Mouse (Mus musculus) CH12.LX (cell line): Measurements from ENCODE around the gene Stk10. TPM values are rescaled to one million over a fixed set of nuclear protein-coding genes. Genes with fewer than 3 reads are reported as not detected.

ENCODE experiments used
- DNase-seq: peaks from one replicate; pipeline ENCODE4 v3.0.0-alpha.2; 2013; ENCODE audit errors: extremely low read depth
- H3K27ac ChIP-seq: 2 replicates; pipeline ENCODE4 v1.5.1; 2012; ENCODE audit warnings: low read depth, mild to moderate bottlenecking, control low read depth, moderate library complexity; ENCODE audit not compliant: insufficient read depth
- H3K27me3 ChIP-seq: replicated peaks from 2 replicates; pipeline ENCODE3; 2012; ENCODE audit warnings: inconsistent platforms
- H3K36me3 ChIP-seq, 2 experiments: replicated peaks in 1 of 2; 2 replicates each; pipeline versions ENCODE3 to v1.6.1; 2012; ENCODE audit warnings: inconsistent platforms in 1 of 2, low read length in 1 of 2, mild to moderate bottlenecking in 1 of 2, mixed read lengths in 1 of 2, moderate library complexity in 1 of 2; ENCODE audit not compliant: control insufficient read depth in 1 of 2, insufficient read depth in 1 of 2
- H3K4me1 ChIP-seq, 2 experiments: 2 replicates each; pipeline ENCODE4 v1.6.1; 2012; ENCODE audit warnings: inconsistent platforms in 1 of 2, moderate library complexity in 1 of 2; ENCODE audit not compliant: insufficient read depth in 2 of 2, control insufficient read depth in 1 of 2
- H3K4me2 ChIP-seq: 2 replicates; pipeline ENCODE4 v1.6.1; 2012; ENCODE audit warnings: low read depth, mild to moderate bottlenecking, control low read depth; ENCODE audit not compliant: poor library complexity, insufficient read depth, severe bottlenecking
- H3K4me3 ChIP-seq, 3 experiments: fragments of 150-350 bp in 1 of 3; sonication (generic) in 1 of 3; replicated peaks in 1 of 3; 2 replicates each; pipeline versions ENCODE3 to v1.5.1; 2011 to 2012; ENCODE audit warnings: low read depth in 2 of 3, low read length in 2 of 3, mild to moderate bottlenecking in 2 of 3, moderate library complexity in 2 of 3, control low read depth in 1 of 3, improper control_type of control experiment in 1 of 3, inconsistent platforms in 1 of 3, mixed read lengths in 1 of 3; ENCODE audit not compliant: poor library complexity in 1 of 3
- H3K79me2 ChIP-seq: replicated peaks from 2 replicates; pipeline ENCODE4 v1.6.1; 2012; ENCODE audit warnings: mild to moderate bottlenecking, moderate library complexity; ENCODE audit not compliant: control insufficient read depth, poor library complexity, insufficient read depth, severe bottlenecking; ENCODE audit errors: extremely low read depth
- H3K9ac ChIP-seq: 2 replicates; pipeline ENCODE4 v1.6.1; 2012; ENCODE audit warnings: low read depth, mild to moderate bottlenecking, control low read depth, moderate library complexity; ENCODE audit not compliant: insufficient read depth
- H3K9me3 ChIP-seq: replicated peaks from 2 replicates; pipeline ENCODE3; 2012; ENCODE audit warnings: low read length, inconsistent platforms, mixed read lengths
- E2F4 ChIP-seq: IDR thresholded peaks from 2 replicates; pipeline ENCODE4 v1.6.1; 2011; ENCODE audit warnings: low read depth, low read length, improper control_type of control experiment; ENCODE audit not compliant: insufficient replicate concordance
- EP300 ChIP-seq: IDR thresholded peaks from 2 replicates; pipeline ENCODE4 v1.6.1; 2011; ENCODE audit warnings: low read length, improper control_type of control experiment
- HCFC1 ChIP-seq: IDR thresholded peaks from 2 replicates; pipeline ENCODE4 v1.6.1; 2012; ENCODE audit warnings: low read depth, mild to moderate bottlenecking, inconsistent platforms, low read length, improper control_type of control experiment
- IRF4 ChIP-seq: IDR thresholded peaks from 2 replicates; pipeline ENCODE4 v1.6.1; 2014; ENCODE audit warnings: low read depth, mild to moderate bottlenecking, inconsistent platforms, low read length, improper control_type of control experiment
- JUN ChIP-seq: IDR thresholded peaks from 2 replicates; pipeline ENCODE4 v1.6.1; 2011; ENCODE audit warnings: low read depth, mild to moderate bottlenecking, low read length, improper control_type of control experiment, moderate library complexity; ENCODE audit not compliant: insufficient read depth
- JUND ChIP-seq: conservative IDR thresholded peaks from 2 replicates; pipeline ENCODE4 v1.6.1; 2011; ENCODE audit warnings: low read depth, low read length, improper control_type of control experiment
- KAT2A ChIP-seq: IDR thresholded peaks from 2 replicates; pipeline ENCODE4 v1.6.1; 2012; ENCODE audit warnings: low read length, improper control_type of control experiment, inconsistent platforms; ENCODE audit not compliant: insufficient replicate concordance
- MAX ChIP-seq: IDR thresholded peaks from 2 replicates; pipeline ENCODE4 v1.6.1; 2011; ENCODE audit warnings: low read length, improper control_type of control experiment
- MAZ ChIP-seq: IDR thresholded peaks from 2 replicates; pipeline ENCODE4 v1.6.1; 2012; ENCODE audit warnings: low read depth, mild to moderate bottlenecking, inconsistent platforms, low read length, improper control_type of control experiment, moderate library complexity
- MXI1 ChIP-seq: IDR thresholded peaks from 2 replicates; pipeline ENCODE4 v1.6.1; 2011; ENCODE audit warnings: mild to moderate bottlenecking, low read depth, low read length, improper control_type of control experiment
- MYC ChIP-seq: IDR thresholded peaks from 2 replicates; pipeline ENCODE4 v1.6.1; 2011; ENCODE audit warnings: low read depth, mild to moderate bottlenecking, improper control_type of control experiment, low read length
- NELFE ChIP-seq: IDR thresholded peaks from 2 replicates; pipeline ENCODE4 v1.6.1; 2011; ENCODE audit warnings: low read depth, low read length, improper control_type of control experiment
- NRF1 ChIP-seq: IDR thresholded peaks from 2 replicates; pipeline ENCODE4 v1.6.1; 2014; ENCODE audit warnings: low read depth, mild to moderate bottlenecking, inconsistent platforms, low read length, improper control_type of control experiment, moderate library complexity
- PAX5 ChIP-seq: IDR thresholded peaks from 2 replicates; pipeline ENCODE4 v1.6.1; 2012; ENCODE audit warnings: low read length, inconsistent platforms, mixed read lengths
- POLR2AphosphoS2 ChIP-seq: IDR thresholded peaks from 2 replicates; pipeline ENCODE4 v1.6.1; 2011; ENCODE audit warnings: low read depth, low read length, improper control_type of control experiment
- RAD21 ChIP-seq: IDR thresholded peaks from 2 replicates; pipeline ENCODE4 v1.6.1; 2011; ENCODE audit warnings: low read depth, mild to moderate bottlenecking, low read length, improper control_type of control experiment, moderate library complexity
- RCOR1 ChIP-seq: conservative IDR thresholded peaks from 2 replicates; pipeline ENCODE4 v1.6.1; 2012; ENCODE audit warnings: low read depth, mild to moderate bottlenecking, inconsistent platforms, low read length, improper control_type of control experiment
- SIN3A ChIP-seq: IDR thresholded peaks from 2 replicates; pipeline ENCODE4 v1.6.1; 2012; ENCODE audit warnings: low read length, improper control_type of control experiment, inconsistent platforms
- TBP ChIP-seq: conservative IDR thresholded peaks from 2 replicates; pipeline ENCODE4 v1.6.1; 2011; ENCODE audit warnings: low read depth, low read length, improper control_type of control experiment
- TCF12 ChIP-seq: IDR thresholded peaks from 2 replicates; pipeline ENCODE4 v1.6.1; 2014; ENCODE audit warnings: low read depth, mild to moderate bottlenecking, inconsistent platforms, low read length, improper control_type of control experiment
- UBTF ChIP-seq: IDR thresholded peaks from 2 replicates; pipeline ENCODE4 v1.6.1; 2012; ENCODE audit warnings: low read depth, mild to moderate bottlenecking, inconsistent platforms, low read length, improper control_type of control experiment, moderate library complexity
- USF1 ChIP-seq: IDR thresholded peaks from 2 replicates; pipeline ENCODE4 v1.6.1; 2014; ENCODE audit warnings: low read depth, mild to moderate bottlenecking, inconsistent platforms, low read length, improper control_type of control experiment
- USF2 ChIP-seq: conservative IDR thresholded peaks from 2 replicates; pipeline ENCODE4 v1.6.1; 2011; ENCODE audit warnings: low read depth, low read length, improper control_type of control experiment
- ZKSCAN1 ChIP-seq: IDR thresholded peaks from 2 replicates; pipeline ENCODE4 v1.6.1; 2012; ENCODE audit warnings: low read depth, inconsistent platforms, low read length, improper control_type of control experiment, borderline replicate concordance
- ZMIZ1 ChIP-seq: IDR thresholded peaks from 2 replicates; pipeline ENCODE4 v1.6.1; 2012; ENCODE audit warnings: low read depth, mild to moderate bottlenecking, inconsistent platforms, low read length, improper control_type of control experiment
- ZNF384 ChIP-seq: IDR thresholded peaks from 2 replicates; pipeline ENCODE4 v1.6.1; 2012; ENCODE audit warnings: low read depth, low read length, improper control_type of control experiment, inconsistent platforms
- dilution Hi-C: fragments of 300-500 bp; cut with MboI; formaldehyde crosslinking; loops from 2 replicates; pipeline ENCODE4 v1.14.3; 2020; ENCODE audit warnings: low sequenced_read_pairs; ENCODE audit not compliant: extremely low pct_unique_long_range_greater_than_20kb, extremely low pct_ligation_motif_present
- in situ Hi-C: fragments of 300-500 bp; cut with MboI; formaldehyde crosslinking; loops from 3 replicates; pipeline ENCODE4 v1.14.3; 2019; ENCODE audit warnings: low sequenced_read_pairs, low pct_ligation_motif_present, low pct_unique_long_range_greater_than_20kb, mixed read lengths
- polyA plus RNA-seq: library from polyadenylated mRNA; unstranded; fragments of >175 nt; gene quantifications from 2 replicates; pipeline ENCODE4 v1.2.1, GENCODE M21; 2012; ENCODE audit warnings: low read depth; ENCODE audit not compliant: insufficient read length
- total RNA-seq, 2 experiments: library from RNA; depleted of rRNA; stranded (reverse); fragments of 300-350 nt in 1 of 2; fragments of >200 nt in 1 of 2; gene quantifications; 2 replicates each; pipeline ENCODE4 v1.2.3; 2012 to 2014

The Stk10 gene
- total and polyA plus RNA-seq, 3 experiments = 20.0 to 40.3 (median 23.2) TPM

DNA sequence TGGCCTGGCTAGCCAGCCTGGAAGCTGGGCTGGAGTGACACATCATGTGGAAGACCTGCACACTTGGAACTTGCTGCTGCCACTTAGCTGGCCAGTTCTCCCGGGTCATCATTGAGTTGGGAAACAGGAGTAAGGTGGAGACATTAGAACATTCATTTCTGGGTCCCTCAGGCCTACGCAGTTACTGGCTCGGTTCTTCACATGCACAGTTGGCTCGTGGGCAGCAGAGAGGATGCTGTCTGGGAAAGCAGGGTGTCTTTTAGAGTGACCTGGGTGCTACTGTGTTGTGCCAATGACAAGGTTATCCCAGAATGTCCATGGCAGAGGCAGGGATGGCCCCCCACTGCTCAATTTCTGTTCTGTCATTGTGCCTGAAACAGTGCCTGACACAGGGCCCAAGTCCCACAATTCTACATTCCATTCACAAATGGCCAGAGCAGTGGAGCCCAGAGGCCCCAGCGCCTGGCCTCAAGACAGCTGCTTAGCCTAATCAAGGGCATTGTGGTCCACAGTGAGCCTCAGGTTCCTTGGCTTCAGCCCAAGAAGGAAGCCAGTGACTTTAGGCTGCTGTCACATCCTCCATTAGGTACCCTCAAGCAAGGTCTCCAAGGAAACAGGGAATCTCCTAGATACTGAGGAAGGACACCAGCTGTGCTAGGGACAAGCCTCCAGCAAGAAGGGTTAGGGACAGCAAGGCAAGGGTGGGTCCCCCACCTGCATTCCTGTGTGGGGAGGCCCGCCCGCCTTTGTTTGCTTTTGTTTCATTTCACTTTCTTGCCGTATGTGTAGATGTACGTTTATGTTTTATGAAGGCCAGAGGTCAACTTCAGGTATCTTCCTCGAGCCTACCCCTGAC lies 34.1 kb downstream of the Stk10 start:
- no peak for DNase-seq
- Histone ChIP-seq H3K79me2 (no peaks in the 10 kb centered on the region), H3K27me3 (no peaks in the 10 kb centered on the region), H3K9me3 (no peaks in the 10 kb centered on the region), H3K27ac (no peak overlapping the region), H3K36me3 (peaks cover 9 to 52% of the 10 kb centered on the region in 2 experiments), H3K4me1 (peaks cover 48 to 78% of the 10 kb centered on the region in 2 experiments), H3K9ac (no peak overlapping the region), H3K4me3 (no peak overlapping the region), H3K4me2 (no peak overlapping the region)
- dilution Hi-C loops (no loop called here), in situ Hi-C loops (no loop called here)
- no peak for TF ChIP-seq JUN
- TF ChIP-seq KAT2A = no peak
- no peak for TF ChIP-seq SIN3A
- no peak for TF ChIP-seq POLR2AphosphoS2
- no peak for TF ChIP-seq MAZ
- TF ChIP-seq ZNF384 = no peak
- no peak for TF ChIP-seq HCFC1
- no peak for TF ChIP-seq USF2

GRCm38 (mm10) chr11:32568060-32568459 lies 35.0 kb downstream of the Stk10 start:
- Histone ChIP-seq H3K27me3 (no peaks in the 10 kb centered on the region), H3K4me1 (peaks cover 42 to 76% of the 10 kb centered on the region in 2 experiments), H3K9ac (no peak overlapping the region), H3K4me3 (no peak overlapping the region), H3K36me3 (peaks cover 9 to 61% of the 10 kb centered on the region in 2 experiments), H3K9me3 (no peaks in the 10 kb centered on the region), H3K79me2 (no peaks in the 10 kb centered on the region)
- in situ Hi-C loops = no loop called here
- TF ChIP-seq MXI1 (no peak), EP300 (no peak), NELFE (no peak), NRF1 (no peak), MYC (no peak), ZKSCAN1 (no peak), ZMIZ1 (no peak), TCF12 (no peak), E2F4 (no peak), RCOR1 (no peak), PAX5 (no peak), IRF4 (no peak), JUND (no peak), TBP (no peak), MAX (no peak), RAD21 (no peak), USF1 (no peak), UBTF (no peak), KAT2A (no peak)
- TF ChIP-seq, all 38 proteins: peak for 0
- H3K4me2 ChIP-seq = no peak overlapping the region
- no peak for DNase-seq
- no peak overlapping the region for H3K27ac ChIP-seq
- dilution Hi-C loops = no loop called here
